Mouse (Mus musculus) cerebellum, adult 2 months (tissue): ENCODE results near the gene Tmco3. TPM values are rescaled to one million over a fixed set of nuclear protein-coding genes. Genes with fewer than 3 reads are reported as not detected.
A peak's percentile ranks its signal among the peaks of the same experiment; 100 is the strongest.

ENCODE experiments used
- DNase-seq, 2 experiments: peaks; one replicate each; pipeline ENCODE4 v3.0.0; 2021
- H3K27ac ChIP-seq: fragments of 200-500 bp; 2 replicates; pipeline ENCODE4 v1.5.1; 2012; ENCODE audit warnings: low read length, control low read depth, inconsistent platforms; ENCODE audit not compliant: insufficient read depth
- H3K27me3 ChIP-seq: fragments of 200-500 bp; 2 replicates; pipeline ENCODE4 v1.6.1; 2012; ENCODE audit warnings: inconsistent platforms, mild to moderate bottlenecking, low read length, moderate library complexity; ENCODE audit not compliant: control insufficient read depth, insufficient read depth
- H3K4me1 ChIP-seq: fragments of 200-500 bp; 2 replicates; pipeline ENCODE4 v1.6.1; 2011; ENCODE audit warnings: low read length; ENCODE audit not compliant: control insufficient read depth, insufficient read depth
- H3K4me3 ChIP-seq: fragments of 200-500 bp; replicated peaks from 2 replicates; pipeline ENCODE3; 2011; ENCODE audit warnings: mild to moderate bottlenecking, low read depth, low read length, control low read depth; ENCODE audit not compliant: insufficient read depth
- CTCF ChIP-seq: fragments of 200-500 bp; IDR thresholded peaks from 2 replicates; pipeline ENCODE4 v1.5.1; 2011; ENCODE audit warnings: low read depth, mild to moderate bottlenecking, control low read depth, low read length, moderate library complexity, borderline replicate concordance; ENCODE audit not compliant: insufficient read depth
- POLR2A ChIP-seq: fragments of 200-500 bp; IDR thresholded peaks from 2 replicates; pipeline ENCODE4 v1.6.1; 2011; ENCODE audit warnings: low read length, control low read depth, borderline replicate concordance; ENCODE audit not compliant: insufficient read depth
- WGBS: fragments of 180-500 bp; shearing (Covaris S2); methylation state at CpG from one replicate; pipeline ENCODE4 v1.1.7; 2018; 5-methylcytosine and 5-hydroxymethylcytosine counted together
- polyA plus RNA-seq: library from polyadenylated mRNA; depleted of rRNA; stranded (reverse); fragments of >200 nt; gene quantifications from 2 replicates; pipeline ENCODE4 v1.2.3, GENCODE M21; 2012; rRNA removed

Gene Tmco3
- polyA plus RNA-seq, 1 experiment, result 55.2 TPM

DNA sequence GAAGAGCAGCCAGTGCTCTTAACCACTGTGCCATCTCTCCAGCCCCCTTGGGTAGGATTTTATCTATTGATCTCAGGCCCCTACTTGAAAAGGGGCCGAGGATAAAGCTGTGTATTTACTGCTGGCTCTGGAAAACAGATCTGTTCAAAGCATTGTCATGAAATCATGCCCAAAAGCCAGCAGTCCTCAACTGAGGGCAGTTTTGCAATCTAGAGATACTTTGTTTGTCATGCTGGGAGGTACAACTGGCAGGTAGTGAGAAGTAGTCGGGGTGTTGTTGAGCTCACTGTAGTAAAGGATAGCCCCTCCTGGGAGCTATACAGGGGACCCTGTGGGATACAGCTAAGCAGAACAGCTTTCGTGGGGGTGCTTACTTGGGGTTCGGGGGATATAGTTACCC lies 65.9 kb downstream of the Tmco3 start:
- H3K4me3 ChIP-seq, result no peak overlapping the region
- no peaks in the 10 kb centered on the region for H3K27me3 ChIP-seq
- WGBS, result 81% methylated on average over 4 of the region's 4 CpGs
- H3K4me1 ChIP-seq, result peaks cover 19% of the 10 kb centered on the region
- DNase-seq, result no peak
- TF ChIP-seq POLR2A, result no peak
- no peak overlapping the region for H3K27ac ChIP-seq

DNA sequence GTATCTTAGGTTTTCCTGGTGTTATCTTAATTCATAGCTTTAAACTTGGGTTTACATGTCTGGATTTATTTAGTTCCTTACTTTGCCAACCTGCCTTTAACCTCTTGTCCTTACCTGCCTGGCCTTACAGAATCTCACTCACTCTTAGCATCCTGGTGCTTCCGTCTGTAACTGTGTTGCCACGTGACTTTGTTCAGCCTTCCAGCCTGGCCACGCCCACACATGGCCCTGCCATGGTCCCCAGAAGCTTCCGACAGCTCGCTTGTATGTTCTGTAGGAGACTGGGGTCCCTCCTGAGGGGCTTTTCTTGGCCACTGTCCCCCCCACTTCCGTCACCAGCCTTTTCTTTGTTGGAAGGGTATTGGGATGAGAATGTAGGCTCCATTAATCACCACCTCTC lies 68.2 kb downstream of the Tmco3 start:
- Histone ChIP-seq H3K4me1 (peaks cover 19% of the 10 kb centered on the region), H3K27me3 (no peaks in the 10 kb centered on the region), H3K27ac (no peak overlapping the region), H3K4me3 (no peak overlapping the region)
- TF ChIP-seq POLR2A (no peak), CTCF (no peak)
- WGBS, result 73% methylated on average over 6 of the region's 6 CpGs
- DNase-seq, result no peak

DNA sequence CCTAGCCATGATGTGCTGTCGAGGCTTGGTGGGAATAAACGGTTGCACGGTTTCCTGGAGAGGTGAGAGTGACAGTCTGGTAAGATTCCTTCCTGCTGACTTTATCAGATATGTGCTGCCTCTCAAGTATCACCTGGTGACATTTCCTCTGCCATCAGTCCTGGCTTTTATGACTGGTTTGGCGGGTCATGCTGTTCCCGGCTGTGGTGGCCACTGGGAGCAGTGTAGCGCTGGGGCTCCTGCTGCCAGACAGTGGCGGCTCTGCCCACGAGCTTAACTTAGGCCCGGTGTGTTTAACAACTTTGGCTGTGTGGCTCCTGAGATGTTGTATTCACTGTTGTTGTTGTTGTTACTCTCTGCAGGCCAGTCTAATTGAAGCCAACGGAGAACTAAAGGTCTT lies 68.7 kb downstream of the Tmco3 start:
- peaks cover 19% of the 10 kb centered on the region for H3K4me1 ChIP-seq
- H3K4me3 ChIP-seq, result no peak overlapping the region
- H3K27ac ChIP-seq, result no peak overlapping the region
- H3K27me3 ChIP-seq, result no peaks in the 10 kb centered on the region
- TF ChIP-seq POLR2A, result no peak
- TF ChIP-seq CTCF, result no peak
- no peak for DNase-seq
- WGBS, result 65% methylated on average over 10 of the region's 10 CpGs

DNA sequence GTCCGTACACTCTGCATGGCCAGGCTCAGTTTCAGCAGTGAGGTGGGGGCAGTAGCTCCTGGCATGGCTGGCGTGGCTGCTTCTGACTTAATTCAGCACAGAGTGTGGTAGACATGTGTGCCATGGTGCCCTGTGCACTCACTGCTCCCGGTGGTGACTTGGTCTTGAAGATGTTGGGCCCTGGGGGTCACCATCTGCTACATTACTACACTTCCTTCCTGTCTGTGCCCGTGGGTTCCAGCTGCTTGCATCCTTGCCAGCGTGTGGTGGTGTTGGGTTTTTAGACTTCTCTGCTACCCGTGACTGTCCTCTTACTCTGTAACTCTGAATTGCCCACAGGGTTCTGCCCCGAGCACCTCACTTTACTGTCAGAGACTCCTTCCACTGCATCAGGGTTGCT lies 72.2 kb downstream of the Tmco3 start:
- TF ChIP-seq CTCF, result no peak
- TF ChIP-seq POLR2A, result no peak

DNA sequence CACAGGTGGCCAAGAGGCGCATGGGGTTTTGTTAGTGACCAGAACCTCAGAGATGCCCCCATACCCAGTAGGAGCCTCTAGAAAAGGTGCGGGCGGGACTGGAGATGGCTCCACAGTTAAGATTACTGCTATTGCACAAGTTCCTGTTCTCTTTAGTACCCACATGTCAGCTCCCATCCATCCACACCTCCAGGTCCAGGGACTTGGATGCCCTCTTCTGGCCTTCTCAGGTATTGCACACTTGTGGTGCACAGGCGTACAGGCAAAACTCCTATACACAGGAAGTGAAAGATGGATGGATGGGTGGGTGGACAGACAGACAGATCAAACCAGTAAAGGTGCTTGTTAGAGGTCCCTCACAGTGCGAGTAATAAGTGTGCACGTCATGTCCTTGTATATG lies 73.9 kb downstream of the Tmco3 start:
- 99% methylated on average over 6 of the region's 6 CpGs for WGBS
- peak; percentile 17; the same call in 1 of the 2 replicates for TF ChIP-seq CTCF
- no peak for TF ChIP-seq POLR2A
- no peak for DNase-seq

More for the DNA sequence above, 72.2 kb downstream of the Tmco3 start:
- no peak for DNase-seq
- no peak overlapping the region for H3K27ac ChIP-seq
- 69% methylated on average over 7 of the region's 7 CpGs for WGBS
- H3K27me3 ChIP-seq, result no peaks in the 10 kb centered on the region
- H3K4me3 ChIP-seq, result no peak overlapping the region
- peaks cover 7% of the 10 kb centered on the region; the same call in 1 of the 2 replicates for H3K4me1 ChIP-seq

More for the DNA sequence above, 73.9 kb downstream of the Tmco3 start:
- H3K27me3 ChIP-seq, result no peaks in the 10 kb centered on the region
- H3K4me1 ChIP-seq, result no peaks in the 10 kb centered on the region
- no peak overlapping the region for H3K27ac ChIP-seq
- H3K4me3 ChIP-seq, result no peak overlapping the region

Other genes with a start within 250 kb of the Tmco3 start
- gene Proz, start 227.3 kb upstream of the Tmco3 start, polyA plus RNA-seq, result 0.03 and 0.07 TPM in 2 replicates
- 39.0 and 39.6 TPM in 2 replicates for gene Pcid2, start 182.7 kb upstream of the Tmco3 start, polyA plus RNA-seq
- gene Cul4a, start 182.6 kb upstream of the Tmco3 start, polyA plus RNA-seq, result 54.5 and 57.0 TPM in 2 replicates
- gene Lamp1, start 129.0 kb upstream of the Tmco3 start, polyA plus RNA-seq, result 554 and 555 TPM in 2 replicates
- 6.8 and 8.0 TPM in 2 replicates for gene Grtp1, start 87.6 kb upstream of the Tmco3 start, polyA plus RNA-seq
- gene Adprhl1, start 34.0 kb upstream of the Tmco3 start, polyA plus RNA-seq, result 2.2 and 2.5 TPM in 2 replicates
- gene Dcun1d2, start 59 bp upstream of the Tmco3 start, polyA plus RNA-seq, result 61.6 and 62.3 TPM in 2 replicates
- gene Tfdp1, start 50.6 kb downstream of the Tmco3 start, polyA plus RNA-seq, result 72.1 and 74.7 TPM in 2 replicates
- not detected in 2 replicates for gene Atp4b, start 108.6 kb downstream of the Tmco3 start, polyA plus RNA-seq
- gene Grk1, start 116.9 kb downstream of the Tmco3 start, polyA plus RNA-seq, result 0.02 and 0.05 TPM in 2 replicates
- 1.0 and 1.4 TPM in 2 replicates for gene Tmem255b, start 147.0 kb downstream of the Tmco3 start, polyA plus RNA-seq
- gene Gas6, start 206.3 kb downstream of the Tmco3 start, polyA plus RNA-seq, result 141 and 145 TPM in 2 replicates